Mouse (Mus musculus) E14TG2a.4 (cell line): ENCODE data around the gene Syne1.

Experiments used
- CTCF ChIP-seq: conservative IDR thresholded peaks from 2 replicates; pipeline ENCODE4 v1.5.1; 2014; ENCODE audit warnings: low read length
- POU5F1 ChIP-seq: IDR thresholded peaks from 2 replicates; pipeline ENCODE4 v1.6.1; 2014; ENCODE audit warnings: low read length, borderline replicate concordance

DNA sequence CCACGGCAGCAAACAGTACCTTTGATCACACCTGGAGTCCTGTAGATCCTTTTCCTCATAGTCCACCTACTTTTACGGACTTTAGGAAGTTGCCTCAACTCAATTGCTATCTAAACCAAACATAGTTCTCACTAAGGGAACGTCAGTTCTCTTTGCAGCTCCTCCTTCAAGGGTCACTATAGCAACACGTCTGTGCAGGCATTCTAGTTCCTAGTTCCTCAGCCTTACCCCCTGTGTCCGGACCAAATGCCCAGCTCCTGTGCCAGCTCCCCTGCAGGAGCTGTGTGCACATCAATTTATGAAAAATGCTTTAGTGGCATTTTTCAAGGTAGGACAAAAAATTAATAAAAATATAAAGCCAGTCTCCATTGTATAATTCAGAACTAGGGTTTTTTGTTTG lies 63.2 kb downstream of the Syne1 start:
- TF ChIP-seq CTCF (no peak), POU5F1 (no peak)
